Mouse (Mus musculus) megakaryocyte, embryonic 14.5 days (primary cell): ENCODE data around the gene Cryzl1.

Source experiments
- FLI1 ChIP-seq: IDR thresholded peaks from 2 replicates; pipeline ENCODE4 v1.6.1; 2012; ENCODE audit warnings: low read length, inconsistent platforms, mixed read lengths
- GATA1 ChIP-seq: IDR thresholded peaks from 3 replicates; pipeline ENCODE4 v1.6.1; 2012; ENCODE audit warnings: mixed read lengths, low read length, inconsistent platforms, borderline replicate concordance

DNA sequence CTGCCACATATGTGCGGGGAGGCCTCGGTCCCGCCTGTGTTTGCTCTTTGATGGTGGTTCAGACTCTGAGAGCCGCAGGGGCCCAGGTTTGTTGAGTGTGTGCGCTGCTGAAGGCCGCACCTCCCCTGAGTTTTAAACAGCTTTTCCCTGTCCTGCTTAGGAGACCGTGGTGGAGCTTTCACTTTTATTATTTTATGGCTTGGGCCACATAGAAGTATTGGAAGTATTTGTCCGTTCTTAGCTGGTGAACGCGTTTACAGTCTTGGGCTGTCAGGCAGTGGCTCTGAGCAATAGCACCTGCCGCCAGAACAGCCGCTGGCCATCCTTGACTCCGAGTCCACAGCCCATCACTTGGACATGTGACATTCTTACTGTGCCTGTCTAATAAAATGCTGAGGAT lies 26.9 kb downstream of the Cryzl1 start:
- TF ChIP-seq GATA1 = no peak
- TF ChIP-seq FLI1 = no peak
